Mouse (Mus musculus) megakaryocyte, embryonic 14.5 days (primary cell): ENCODE data around the gene Utp6. TPM values are rescaled to one million over a fixed set of nuclear protein-coding genes. Genes with fewer than 3 reads are reported as not detected.

Experiments
- H3K27me3 ChIP-seq: replicated peaks from 2 replicates; pipeline ENCODE3; 2012; ENCODE audit warnings: inconsistent platforms
- H3K36me3 ChIP-seq: replicated peaks from 2 replicates; pipeline ENCODE3; 2012; ENCODE audit warnings: low read length, inconsistent platforms, mixed read lengths
- H3K4me1 ChIP-seq: 2 replicates; pipeline ENCODE4 v1.6.1; 2012; ENCODE audit warnings: inconsistent platforms
- H3K4me3 ChIP-seq: replicated peaks from 2 replicates; pipeline ENCODE3; 2012; ENCODE audit warnings: moderate library complexity, mild to moderate bottlenecking, inconsistent platforms
- H3K9me3 ChIP-seq: 2 replicates; pipeline ENCODE4 v1.6.1; 2012; ENCODE audit warnings: inconsistent platforms
- FLI1 ChIP-seq: IDR thresholded peaks from 2 replicates; pipeline ENCODE4 v1.6.1; 2012; ENCODE audit warnings: low read length, inconsistent platforms, mixed read lengths
- GATA1 ChIP-seq: IDR thresholded peaks from 3 replicates; pipeline ENCODE4 v1.6.1; 2012; ENCODE audit warnings: mixed read lengths, low read length, inconsistent platforms, borderline replicate concordance
- polyA plus RNA-seq: library from polyadenylated mRNA; stranded (reverse); fragments of >175 nt; gene quantifications from 2 replicates; pipeline ENCODE4 v1.2.3, GENCODE M21; 2012; ENCODE audit warnings: low replicate concordance; ENCODE audit not compliant: insufficient read depth

Utp6 gene
- polyA plus RNA-seq, 1 experiment: 2.4 TPM

DNA sequence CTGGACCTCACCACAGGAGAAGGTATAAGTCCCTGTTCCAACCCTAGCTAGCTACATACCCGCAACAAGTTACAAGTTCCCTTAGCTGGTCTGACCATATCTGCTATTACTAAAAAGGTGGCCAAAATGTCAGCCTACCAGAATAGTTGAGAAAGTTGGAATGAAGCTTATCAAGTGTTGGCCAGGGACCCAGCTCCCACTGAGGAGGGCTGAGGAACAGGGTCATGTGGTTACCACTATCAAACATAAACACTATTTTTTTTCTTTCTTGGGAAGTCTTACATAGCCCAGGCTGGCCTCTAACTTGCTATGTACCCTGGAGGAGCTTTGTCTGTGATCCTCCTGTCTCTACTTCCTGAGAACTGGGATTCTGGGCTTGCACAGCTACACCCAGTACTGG is 75.8 kb downstream of the Utp6 start:
- no peaks in the 10 kb centered on the region for H3K36me3 ChIP-seq
- H3K27me3 ChIP-seq: peaks cover 28% of the 10 kb centered on the region
- H3K4me3 ChIP-seq: no peak overlapping the region
- TF ChIP-seq GATA1 (no peak), FLI1 (no peak)
- H3K9me3 ChIP-seq: peaks cover 21% of the 10 kb centered on the region; the same call in 1 of the 2 replicates
- no peaks in the 10 kb centered on the region for H3K4me1 ChIP-seq

DNA sequence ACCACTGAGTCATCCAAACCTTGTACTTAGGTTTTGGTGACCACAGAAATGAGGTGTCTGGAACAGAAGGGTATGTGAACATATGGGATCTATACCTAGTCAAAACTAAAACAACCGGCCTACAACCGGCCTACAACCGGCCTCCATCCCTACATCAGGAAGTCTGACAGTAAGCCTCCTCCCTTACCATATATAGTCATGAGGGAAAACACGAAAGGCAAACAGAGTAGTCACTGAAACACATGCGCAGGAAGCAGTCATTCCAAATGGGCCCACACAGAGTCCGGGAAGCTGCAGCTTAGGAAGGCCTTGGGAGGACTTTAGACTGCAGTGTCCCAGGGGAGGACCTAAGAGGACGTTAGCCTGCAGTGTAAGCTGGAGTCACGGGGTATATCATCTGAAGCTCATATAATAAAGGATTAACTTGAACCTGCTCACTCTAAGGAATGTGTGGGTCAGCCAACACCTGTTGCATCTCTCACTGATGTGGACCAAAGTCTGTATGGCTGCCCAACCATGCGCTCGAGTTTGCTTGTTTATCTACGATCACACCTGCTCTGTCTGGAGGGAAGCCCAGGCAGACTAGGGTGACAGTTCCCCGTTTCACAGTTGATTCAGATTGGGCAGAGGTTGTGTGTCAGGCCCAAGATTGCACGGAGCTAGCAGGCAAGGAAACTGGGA is 76.3 kb downstream of the Utp6 start:
- TF ChIP-seq GATA1 (no peak), FLI1 (no peak)
- peaks cover 21% of the 10 kb centered on the region; the same call in 1 of the 2 replicates for H3K9me3 ChIP-seq
- no peaks in the 10 kb centered on the region for H3K4me1 ChIP-seq
- H3K36me3 ChIP-seq: no peaks in the 10 kb centered on the region
- H3K27me3 ChIP-seq: peaks cover 30% of the 10 kb centered on the region
- H3K4me3 ChIP-seq: no peak overlapping the region

DNA sequence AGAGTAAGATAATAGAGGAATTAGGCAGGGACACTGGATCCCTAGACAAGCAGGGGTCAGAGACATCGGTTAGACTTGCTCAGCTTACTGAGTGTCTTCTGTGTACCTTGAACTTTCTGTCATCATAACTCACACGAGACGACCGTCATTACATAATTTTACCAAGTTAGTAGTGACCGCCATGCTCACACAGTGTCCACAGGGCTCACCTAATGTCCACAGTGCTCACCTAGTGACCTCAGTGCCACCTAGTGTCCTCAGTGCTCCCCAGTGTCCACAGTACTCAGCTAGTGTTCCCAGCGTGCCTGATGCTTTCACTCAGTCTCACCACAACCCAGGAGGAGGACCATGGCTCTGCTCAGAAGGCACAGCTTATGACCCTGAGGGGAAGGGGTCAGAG is 77.4 kb downstream of the Utp6 start:
- TF ChIP-seq GATA1 (no peak), FLI1 (no peak)
- Histone ChIP-seq H3K9me3 (peaks cover 17% of the 10 kb centered on the region; the same call in 1 of the 2 replicates), H3K4me3 (peak overlapping the region; percentile 15), H3K36me3 (no peaks in the 10 kb centered on the region), H3K27me3 (peaks cover 34% of the 10 kb centered on the region), H3K4me1 (no peaks in the 10 kb centered on the region)

Other genes starting within 250 kb of the Utp6 start
- gene Suz12, start 30.7 kb upstream of the Utp6 start, polyA plus RNA-seq: 2.8 and 3.0 TPM in 2 replicates
- 3.0 and 15.0 TPM in 2 replicates for gene Crlf3, start 118.6 kb upstream of the Utp6 start, polyA plus RNA-seq
- gene Atad5, start 127.0 kb upstream of the Utp6 start, polyA plus RNA-seq: 0.47 TPM in 1 of 2 replicates, not detected in the other
- 0.44 TPM in 1 of 2 replicates, not detected in the other for gene Tefm, start 179.8 kb upstream of the Utp6 start, polyA plus RNA-seq
- gene Adap2, start 191.7 kb upstream of the Utp6 start, polyA plus RNA-seq: 4.2 TPM in 1 of 2 replicates, not detected in the other
- gene Rnf135, start 221.5 kb upstream of the Utp6 start, polyA plus RNA-seq: 2.6 and 3.6 TPM in 2 replicates
- gene Rhot1, start 246.6 kb upstream of the Utp6 start, polyA plus RNA-seq: 2.6 and 3.2 TPM in 2 replicates